Mouse (Mus musculus) fibroblast of lung, adult 2 months (primary cell): ENCODE results near the gene Olfr23.
"Not testable (repeated sequence)": the region's sequence is repeated elsewhere in the genome, so short reads cannot be mapped to it uniquely, and the experiment has no call there.

Source experiments
- DNase-seq: peaks from one replicate; pipeline ENCODE4 v3.0.0-alpha.2; 2011; ENCODE audit warnings: low read depth

Olfr23 gene

DNA sequence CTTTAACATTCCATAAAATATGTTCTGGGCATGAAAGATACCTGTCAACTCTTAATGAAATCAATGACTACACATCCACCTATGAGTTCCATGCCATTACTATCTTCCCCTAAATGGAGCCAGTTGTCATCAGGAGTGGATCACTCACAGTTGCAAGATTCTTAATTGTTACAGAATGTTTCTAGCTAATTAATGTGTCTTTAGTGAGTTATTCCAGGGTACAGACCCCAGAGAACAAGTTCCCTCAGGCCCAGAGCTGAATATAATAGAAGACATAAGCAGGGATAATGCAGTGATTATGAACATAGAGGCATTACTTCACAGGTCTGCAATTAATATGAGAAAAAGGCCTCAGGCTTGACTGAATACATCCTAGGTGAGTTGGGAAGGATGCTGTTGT lies at the start of gene Olfr23:
Olfr23 (plus strand) TSS at position 301 of the 400 bp plus-strand sequence.
- no peak for DNase-seq

DNA sequence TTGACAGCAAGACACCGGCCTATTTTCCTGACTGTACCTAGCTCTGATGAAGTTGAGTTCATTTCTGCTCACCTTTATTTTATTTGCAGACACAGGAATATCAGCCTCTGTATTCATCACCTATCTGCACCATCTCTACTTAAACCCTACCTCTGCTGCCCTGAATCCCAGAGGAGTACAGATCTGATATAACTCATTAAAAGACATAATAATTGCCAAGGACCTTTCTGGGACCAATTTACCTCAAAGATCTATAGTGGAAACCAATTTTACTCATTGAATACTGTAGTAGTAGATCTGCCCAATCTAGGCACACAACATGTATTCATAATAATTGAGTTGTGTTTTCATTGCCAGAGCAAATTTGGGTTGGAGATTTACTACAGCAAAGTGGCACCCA lies 45.8 kb upstream of the Olfr23 start, which contains the start of gene Olfr394:
Olfr394 (minus strand) TSS at position 101 of the 400 bp plus-strand sequence.
- DNase-seq, result no peak

DNA sequence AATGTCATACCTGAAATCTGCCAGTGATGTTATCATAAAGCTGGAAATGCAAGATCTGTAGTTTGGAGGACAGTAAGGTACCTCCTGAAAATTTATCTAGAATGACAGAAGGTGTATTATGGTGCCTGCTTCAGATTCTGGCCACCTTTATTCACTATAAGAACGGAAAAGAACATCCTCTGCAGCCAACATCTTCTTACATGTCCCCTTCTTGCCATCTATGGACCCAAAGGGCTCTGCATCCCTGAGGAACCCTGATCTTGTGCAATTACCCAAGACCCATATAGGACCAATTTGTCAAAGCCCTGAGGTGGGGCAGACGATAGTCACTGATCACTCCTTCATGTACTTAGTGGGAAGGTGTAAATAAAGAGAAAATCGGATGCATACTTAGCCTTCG lies 27.3 kb upstream of the Olfr23 start, which contains the start of gene Olfr395:
Olfr395 (minus strand) TSS at position 101 of the 400 bp plus-strand sequence.
- DNase-seq, result not testable (repeated sequence)

DNA sequence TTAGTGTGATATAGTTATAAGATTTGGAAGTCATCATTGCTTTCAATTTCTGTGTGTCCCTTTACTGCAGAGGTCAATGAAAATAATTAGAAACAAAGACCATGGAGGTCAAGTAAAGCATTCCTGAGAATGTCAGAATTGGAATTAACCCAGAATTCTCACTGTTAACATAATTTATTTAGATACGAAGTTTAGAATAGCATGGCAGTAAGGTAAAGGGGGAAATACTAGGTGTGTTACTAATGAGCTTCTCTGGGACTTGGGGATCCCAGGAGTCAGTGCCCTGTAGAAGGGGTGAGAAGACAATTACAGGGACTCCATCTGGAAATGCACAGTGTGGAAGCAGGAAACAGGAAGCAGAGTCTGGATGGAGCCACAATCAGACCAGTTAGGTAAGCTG lies 24.0 kb downstream of the Olfr23 start, which contains the start of gene Olfr397:
Olfr397 (plus strand) TSS at position 301 of the 400 bp plus-strand sequence.
- DNase-seq, result no peak

DNA sequence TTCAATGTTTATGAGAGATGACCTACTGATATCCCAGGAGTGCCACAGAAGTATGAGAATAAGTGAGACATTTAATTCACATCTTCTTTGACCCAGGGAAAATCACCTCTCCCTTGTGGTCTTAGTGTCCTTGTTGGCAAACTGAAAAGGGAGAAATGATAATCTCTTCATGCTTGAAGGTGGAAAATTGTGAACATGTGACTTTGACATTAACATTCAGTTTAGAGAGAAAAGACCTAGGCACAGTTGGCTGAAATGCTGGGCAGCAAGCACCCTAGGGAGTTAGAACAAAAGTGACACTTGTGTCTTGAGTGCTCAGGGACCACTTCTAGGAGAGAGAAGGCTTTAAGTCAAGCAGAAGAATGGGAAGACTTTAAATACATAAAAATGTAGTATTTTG lies 53.8 kb downstream of the Olfr23 start, which contains the start of gene Olfr398:
Olfr398 (minus strand) TSS at position 101 of the 400 bp plus-strand sequence.
- DNase-seq, result no peak
